Mouse (Mus musculus) erythroblast, embryonic 14.5 days (primary cell): ENCODE measurements around the gene Cyp4x1. TPM values are rescaled to one million over a fixed set of nuclear protein-coding genes. Genes with fewer than 3 reads are reported as not detected.
"Not testable (repeated sequence)": the region's sequence is repeated elsewhere in the genome, so short reads cannot be mapped to it uniquely, and the experiment has no call there.

Source experiments
- H3K27me3 ChIP-seq: 2 replicates; pipeline ENCODE4 v1.6.1; 2012; ENCODE audit warnings: inconsistent platforms; ENCODE audit not compliant: control insufficient read depth
- H3K36me3 ChIP-seq: 2 replicates; pipeline ENCODE4 v1.6.1; 2012; ENCODE audit warnings: mild to moderate bottlenecking, inconsistent platforms; ENCODE audit not compliant: control insufficient read depth
- H3K4me1 ChIP-seq: 2 replicates; pipeline ENCODE4 v1.6.1; 2012; ENCODE audit warnings: inconsistent platforms; ENCODE audit not compliant: control insufficient read depth
- H3K4me3 ChIP-seq: replicated peaks from 2 replicates; pipeline ENCODE3; 2012; ENCODE audit warnings: moderate library complexity, mild to moderate bottlenecking, inconsistent platforms
- H3K9me3 ChIP-seq: 2 replicates; pipeline ENCODE4 v1.6.1; 2012; ENCODE audit warnings: low read length, inconsistent platforms, mixed read lengths; ENCODE audit not compliant: control insufficient read depth
- GATA1 ChIP-seq: IDR thresholded peaks from 2 replicates; pipeline ENCODE4 v1.6.1; 2012; ENCODE audit warnings: low read length, inconsistent platforms, mixed read lengths
- TAL1 ChIP-seq: IDR thresholded peaks from 3 replicates; pipeline ENCODE4 v1.6.1; 2012; ENCODE audit warnings: low read length, inconsistent platforms, mixed read lengths
- polyA plus RNA-seq: library from polyadenylated mRNA; stranded (reverse); fragments of >175 nt; gene quantifications from 2 replicates; pipeline ENCODE4 v1.2.3, GENCODE M21; 2012

The Cyp4x1 gene
- polyA plus RNA-seq: not detected in 2 replicates

DNA sequence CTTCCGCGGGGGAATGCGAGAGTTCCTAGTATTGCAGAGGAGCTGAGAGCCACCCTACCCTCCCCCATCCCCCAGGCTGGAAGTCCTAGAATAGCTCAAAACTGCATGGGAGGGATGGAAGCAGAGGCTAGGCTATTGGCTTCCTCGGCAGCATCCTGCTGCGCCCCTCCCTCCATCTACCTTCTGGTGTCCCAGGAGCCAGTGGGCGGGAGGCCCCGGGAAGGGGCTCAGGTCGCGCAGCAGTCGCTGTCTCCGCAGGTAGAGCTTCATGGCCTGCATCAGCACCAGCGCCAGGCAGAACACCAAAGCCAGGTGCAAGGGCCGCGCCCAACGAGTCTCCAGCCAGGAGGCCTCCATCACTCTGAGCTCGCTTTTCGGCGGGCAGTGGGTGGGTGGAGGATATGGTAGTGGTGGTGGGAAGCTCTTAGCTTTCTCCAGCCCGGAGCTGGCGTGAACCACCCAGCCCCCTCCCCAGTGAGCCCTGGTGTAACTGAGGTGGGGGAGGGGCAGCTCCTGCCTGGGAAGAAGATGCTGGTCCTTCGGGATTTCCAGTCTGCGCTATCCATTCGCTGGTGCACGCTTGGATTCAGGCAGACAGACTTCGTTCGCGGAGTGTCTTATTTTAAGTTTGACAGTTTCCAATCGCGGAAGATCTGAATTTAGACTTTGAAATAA lies at the start of gene Cyp4x1:
Gene Cyp4x1, minus strand, starts transcription at position 661 of the 675 bp plus-strand sequence.
- Histone ChIP-seq H3K4me1 (no peaks in the 10 kb centered on the region; the same call in 1 of the 2 replicates), H3K9me3 (no peaks in the 10 kb centered on the region), H3K4me3 (no peak within 1 kb of the TSS), H3K27me3 (peaks cover 30% of the 10 kb centered on the region), H3K36me3 (no peaks in the 10 kb centered on the region)
- TF ChIP-seq TAL1 (no peak), GATA1 (no peak)

DNA sequence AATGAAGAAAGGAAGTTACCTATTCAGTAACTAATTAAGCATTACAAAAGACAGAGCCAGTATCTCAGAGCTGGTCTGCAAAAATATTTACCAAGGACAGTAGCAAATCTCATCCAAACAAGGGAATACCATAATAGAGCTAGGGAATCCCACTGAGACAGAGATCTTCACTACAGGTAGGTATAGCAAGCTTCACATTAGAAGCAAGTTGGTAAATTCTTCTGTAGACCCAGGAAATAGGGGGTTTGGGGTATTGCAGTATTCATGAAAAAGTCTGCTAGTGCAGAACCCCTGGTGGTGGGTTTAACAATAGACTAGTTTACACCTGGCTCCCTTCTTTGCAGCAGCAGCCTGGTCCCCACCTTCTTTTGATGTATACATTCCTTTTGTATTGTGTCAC lies 42.1 kb upstream of the Cyp4x1 start:
- not testable (repeated sequence) for H3K4me3 ChIP-seq, H3K4me1 ChIP-seq, H3K36me3 ChIP-seq, H3K27me3 ChIP-seq, H3K9me3 ChIP-seq

DNA sequence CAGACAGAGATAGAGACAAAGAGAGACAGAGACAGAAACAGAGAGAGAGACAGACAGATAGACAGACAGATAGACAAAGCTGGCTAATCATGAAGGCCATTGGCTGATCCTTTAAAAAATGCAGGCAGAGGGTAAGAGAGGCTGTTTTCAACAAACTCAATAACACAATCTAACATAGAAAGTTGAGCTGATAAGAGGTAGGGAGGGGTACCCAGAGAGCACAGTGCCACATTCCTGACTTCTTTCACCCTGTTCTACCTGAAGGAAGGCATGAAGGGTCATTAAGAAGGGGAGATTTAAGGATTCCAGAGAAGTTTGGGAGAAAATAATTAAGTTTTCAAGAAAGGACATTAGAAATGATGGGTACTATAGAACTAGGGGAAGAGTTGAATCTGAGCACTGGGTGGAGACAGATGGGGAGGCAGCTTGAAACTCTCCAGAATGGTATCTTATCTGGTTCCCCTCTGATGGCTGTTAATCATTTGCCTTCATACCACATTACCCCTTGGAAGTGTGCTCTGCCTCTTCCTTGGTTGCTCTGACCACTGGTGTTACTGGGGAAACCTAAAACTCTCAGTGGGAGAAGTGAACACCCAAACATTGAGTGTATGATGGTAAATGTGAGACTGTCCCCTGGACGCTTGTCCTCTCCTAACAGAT lies 40.7 kb upstream of the Cyp4x1 start:
- Histone ChIP-seq H3K27me3 (no peaks in the 10 kb centered on the region), H3K36me3 (no peaks in the 10 kb centered on the region), H3K9me3 (peaks cover 3% of the 10 kb centered on the region; the same call in 1 of the 2 replicates), H3K4me3 (no peak overlapping the region), H3K4me1 (no peaks in the 10 kb centered on the region)
- TF ChIP-seq TAL1: no peak
- no peak for TF ChIP-seq GATA1

DNA sequence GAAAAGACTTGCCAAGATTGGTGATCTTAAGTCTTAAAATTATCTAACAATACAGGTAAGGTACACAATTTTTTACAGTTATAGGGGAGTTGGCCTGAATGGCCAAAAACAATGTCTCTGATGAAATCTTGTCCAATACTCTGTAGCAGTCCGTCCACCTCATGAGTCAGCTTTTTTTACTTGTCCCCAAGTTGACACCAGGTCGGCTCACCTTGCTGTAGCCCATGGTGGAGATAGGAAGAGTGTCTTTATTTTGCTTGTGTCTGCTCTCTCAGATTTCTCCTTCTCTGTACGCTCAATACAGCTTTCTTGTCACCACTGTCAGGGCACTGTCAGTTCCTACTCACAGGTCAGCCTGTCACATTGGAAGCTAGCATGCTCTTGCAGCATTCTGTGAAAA lies 24.9 kb upstream of the Cyp4x1 start:
- H3K36me3 ChIP-seq, H3K4me1 ChIP-seq, H3K9me3 ChIP-seq, H3K4me3 ChIP-seq, H3K27me3 ChIP-seq: not testable (repeated sequence)

DNA sequence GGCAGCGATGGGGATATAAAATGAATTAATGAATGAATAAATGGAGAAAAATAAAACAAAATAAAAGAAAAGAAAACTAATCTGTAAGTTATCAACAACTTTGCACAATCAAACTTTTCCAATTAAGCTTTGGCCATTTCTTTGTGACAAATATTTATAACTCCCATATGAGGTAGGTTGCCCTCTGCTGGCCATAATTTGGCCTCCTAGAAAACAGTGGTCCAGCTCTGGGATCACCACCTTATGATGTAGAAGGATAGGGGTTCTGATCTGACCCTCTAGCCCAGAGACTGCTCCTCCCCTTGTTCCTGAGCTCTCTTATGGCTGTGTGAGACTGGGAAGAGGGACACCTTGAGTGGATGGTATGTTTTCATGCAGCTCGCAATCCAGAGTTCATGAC lies 20.6 kb upstream of the Cyp4x1 start:
- H3K9me3 ChIP-seq: no peaks in the 10 kb centered on the region
- no peaks in the 10 kb centered on the region for H3K27me3 ChIP-seq
- no peaks in the 10 kb centered on the region for H3K36me3 ChIP-seq
- H3K4me3 ChIP-seq: no peak overlapping the region
- H3K4me1 ChIP-seq: no peaks in the 10 kb centered on the region
- TF ChIP-seq TAL1 (no peak), GATA1 (no peak)

DNA sequence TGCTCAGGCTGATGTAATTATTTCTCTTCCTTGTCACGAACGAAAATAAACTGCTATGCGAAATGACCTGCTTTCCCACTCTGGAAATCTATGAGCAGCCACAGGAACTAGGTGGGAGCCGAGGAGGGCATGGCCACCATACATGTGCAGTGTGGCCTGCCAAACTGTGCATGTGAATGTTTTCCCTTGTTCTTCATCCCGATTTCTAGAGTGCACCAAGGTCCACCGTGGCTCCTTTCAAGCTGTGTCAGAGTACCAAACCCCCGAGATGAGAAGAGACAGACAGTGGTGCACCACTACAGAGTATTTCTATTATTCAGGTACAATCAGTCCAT lies 182 bp upstream of the Cyp4x1 start:
- no peaks in the 10 kb centered on the region; the same call in 1 of the 2 replicates for H3K4me1 ChIP-seq
- no peak overlapping the region for H3K4me3 ChIP-seq
- H3K27me3 ChIP-seq: peaks cover 30% of the 10 kb centered on the region
- H3K36me3 ChIP-seq: no peaks in the 10 kb centered on the region
- H3K9me3 ChIP-seq: no peaks in the 10 kb centered on the region
- TF ChIP-seq GATA1 (no peak), TAL1 (no peak)

DNA sequence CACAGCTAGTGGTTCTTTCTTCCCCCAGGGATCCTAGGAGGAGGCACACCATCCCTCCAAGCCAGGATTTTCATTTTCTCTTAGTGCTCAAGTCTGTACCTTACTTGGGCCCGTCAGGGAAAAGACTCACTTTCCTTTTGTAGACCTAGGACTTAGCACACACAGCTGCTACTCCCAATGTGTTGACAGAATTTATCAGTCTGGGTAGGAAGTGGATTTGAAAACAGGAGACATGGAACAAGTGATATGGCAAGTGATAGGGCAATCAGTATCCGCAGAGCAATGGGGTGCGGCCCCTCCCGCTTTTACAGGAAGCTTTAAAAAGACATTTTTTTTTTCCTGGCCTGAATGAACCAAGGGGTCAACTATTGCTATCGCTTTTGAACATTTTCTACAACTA lies 996 bp downstream of the Cyp4x1 start:
- no peak overlapping the region for H3K4me3 ChIP-seq

DNA sequence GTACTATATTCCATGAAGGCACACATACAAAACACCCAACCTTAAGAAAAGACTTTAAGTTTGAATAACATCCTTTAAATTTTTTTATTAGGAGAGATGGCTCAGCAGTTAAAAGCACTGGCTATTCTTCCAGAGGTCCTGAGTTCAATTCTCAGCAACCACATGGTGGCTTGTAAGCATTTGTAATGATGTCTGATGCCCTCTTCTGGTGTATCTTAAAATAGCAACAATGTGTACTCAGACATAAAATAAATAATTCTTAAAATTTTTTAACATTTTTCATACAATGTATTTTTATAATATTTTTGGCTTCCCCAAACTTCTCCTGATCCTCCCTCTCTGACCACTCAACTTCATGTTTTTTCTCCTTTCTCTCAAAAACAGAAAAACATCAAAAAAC lies 9.4 kb downstream of the Cyp4x1 start:
- H3K27me3 ChIP-seq: peaks cover 2% of the 10 kb centered on the region; the same call in 1 of the 2 replicates
- H3K4me1 ChIP-seq: no peaks in the 10 kb centered on the region
- no peak overlapping the region for H3K4me3 ChIP-seq
- no peaks in the 10 kb centered on the region for H3K9me3 ChIP-seq
- TF ChIP-seq TAL1 (no peak), GATA1 (no peak)
- no peaks in the 10 kb centered on the region for H3K36me3 ChIP-seq

More for the DNA sequence above, 996 bp downstream of the Cyp4x1 start:
- no peak for TF ChIP-seq TAL1
- no peak for TF ChIP-seq GATA1
- Histone ChIP-seq H3K36me3 (no peaks in the 10 kb centered on the region), H3K27me3 (peaks cover 31% of the 10 kb centered on the region), H3K9me3 (no peaks in the 10 kb centered on the region), H3K4me1 (no peaks in the 10 kb centered on the region; the same call in 1 of the 2 replicates)

DNA sequence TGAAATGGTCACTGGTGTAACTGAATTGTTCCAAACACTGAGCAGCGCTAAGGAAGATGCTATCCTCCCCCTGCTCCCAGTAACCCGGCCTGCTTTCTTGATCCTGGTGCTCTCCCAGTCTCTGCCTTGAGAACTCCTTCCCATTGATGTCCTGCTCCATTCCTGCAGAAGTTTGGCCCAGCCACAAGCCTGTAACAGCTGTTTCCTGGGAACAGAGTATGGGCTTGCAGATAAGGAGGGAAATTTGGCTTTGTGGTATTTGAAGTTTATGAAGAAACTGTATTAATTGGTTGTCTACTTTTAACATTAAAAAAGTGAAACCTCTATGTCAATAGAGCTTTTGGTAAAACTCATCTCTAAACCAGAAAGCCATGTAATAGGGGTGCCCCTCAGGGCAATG lies 10.6 kb downstream of the Cyp4x1 start:
- no peaks in the 10 kb centered on the region for H3K9me3 ChIP-seq
- no peaks in the 10 kb centered on the region for H3K36me3 ChIP-seq
- H3K27me3 ChIP-seq: peaks cover 2% of the 10 kb centered on the region; the same call in 1 of the 2 replicates
- TF ChIP-seq TAL1 (no peak), GATA1 (no peak)
- no peak overlapping the region for H3K4me3 ChIP-seq
- H3K4me1 ChIP-seq: no peaks in the 10 kb centered on the region

DNA sequence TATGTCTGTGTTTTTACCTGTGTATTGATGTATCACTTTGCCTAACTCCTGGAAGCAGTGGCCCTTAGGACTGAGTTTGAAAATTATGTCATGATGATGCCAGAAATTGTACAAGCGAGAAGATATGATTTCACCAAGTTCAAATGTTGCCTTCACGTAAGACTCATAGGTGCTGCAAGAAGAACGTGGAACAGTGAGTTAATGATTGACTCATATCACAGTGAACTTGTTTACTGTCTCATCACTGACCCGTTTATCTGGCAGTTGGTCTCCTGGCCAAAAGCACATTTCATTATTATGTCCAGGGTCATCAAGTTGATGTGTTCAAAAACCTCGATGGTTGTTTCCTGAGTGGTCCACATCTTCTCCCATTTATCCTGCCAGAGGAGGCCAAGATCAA lies 12.5 kb downstream of the Cyp4x1 start:
- no peaks in the 10 kb centered on the region for H3K36me3 ChIP-seq
- H3K9me3 ChIP-seq: no peaks in the 10 kb centered on the region
- no peaks in the 10 kb centered on the region for H3K4me1 ChIP-seq
- no peak for TF ChIP-seq GATA1
- TF ChIP-seq TAL1: no peak
- H3K27me3 ChIP-seq: no peaks in the 10 kb centered on the region
- no peak overlapping the region for H3K4me3 ChIP-seq
